Mouse (Mus musculus) inflammation-experienced regulatory T-cells, adult 16 weeks (primary cell): ENCODE data around the gene Olfr1325. TPM values are rescaled to one million over a fixed set of nuclear protein-coding genes. Genes with fewer than 3 reads are reported as not detected.

ENCODE experiments used
- polyA plus RNA-seq: library from polyadenylated mRNA; unstranded; fragments of 100-300 nt; shearing (Covaris generic); gene quantifications from one replicate; pipeline ENCODE4 v1.2.1, GENCODE M21; 2017

The Olfr1325 gene
- not detected for polyA plus RNA-seq

DNA sequence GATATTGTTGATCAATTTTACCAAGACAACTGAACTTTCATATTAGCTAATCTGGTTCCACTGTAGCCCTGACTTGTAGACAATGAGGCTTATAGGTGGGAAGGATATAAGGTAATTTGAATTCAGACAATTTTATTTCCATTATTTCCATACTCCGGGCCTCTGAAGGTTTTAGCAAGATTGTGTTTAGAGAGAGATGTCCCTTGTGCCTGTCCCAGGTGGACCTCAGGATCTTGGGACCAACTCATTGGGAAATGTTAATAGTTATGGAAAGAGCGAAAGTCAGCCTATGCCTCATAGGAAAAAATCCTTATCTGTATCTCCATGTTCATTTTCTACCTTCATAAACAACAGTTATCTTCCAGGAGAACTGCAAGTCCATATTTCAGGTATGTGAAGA is at the start of gene Olfr1325:
TSS of gene Olfr1325 (plus strand) at position 301 of the 400 bp plus-strand sequence.

GRCm38 (mm10) chrX:74574788-74575187 is 17.7 kb upstream of the Olfr1325 start, which contains the start of gene Olfr1326-ps1:
Olfr1326-ps1 (minus strand) TSS chrX:74574888.

GRCm38 (mm10) chrX:74645466-74646323 is 53.2 kb downstream of the Olfr1325 start, which contains the start of gene Gm5640:
Gm5640 (minus strand) TSS chrX:74645635.

Other genes starting within 250 kb of the Olfr1325 start
- gene Lage3, start 239.1 kb upstream of the Olfr1325 start, polyA plus RNA-seq: 57.9 TPM
- 65.9 TPM for gene Ubl4a, start 219.5 kb upstream of the Olfr1325 start, polyA plus RNA-seq
- 48.1 TPM for gene Slc10a3, start 219.3 kb upstream of the Olfr1325 start, polyA plus RNA-seq
- gene Fam3a, start 199.4 kb upstream of the Olfr1325 start, polyA plus RNA-seq: 41.3 TPM
- 60.3 TPM for gene Ikbkg, start 199.4 kb upstream of the Olfr1325 start, polyA plus RNA-seq
- 64.2 TPM for gene G6pdx, start 163.5 kb upstream of the Olfr1325 start, polyA plus RNA-seq
- gene Gm6880, start 111.3 kb upstream of the Olfr1325 start, polyA plus RNA-seq: not detected
- gene Olfr1326-ps1, start 17.8 kb upstream of the Olfr1325 start, polyA plus RNA-seq: not detected
- gene Gm5640, start 53.0 kb downstream of the Olfr1325 start, polyA plus RNA-seq: not detected
- gene Gm6890, start 148.2 kb downstream of the Olfr1325 start, polyA plus RNA-seq: not detected
- not detected for gene Gm5936, start 244.5 kb downstream of the Olfr1325 start, polyA plus RNA-seq